ENCODE assay signal across 8 mouse cellular contexts in genomic region chr9:78587914-78588313, GRCm38 (mm10). TPM values are rescaled to one million over a fixed set of nuclear protein-coding genes. Genes with fewer than 3 reads are reported as not detected.
DNase-seq lines count a peak whose midpoint lies in the region; ATAC-seq lines count a peak whose summit lies in the region.

Slc17a5 (minus strand) TSS chr9:78588041.

- peak; percentile 96 for DNase-seq in R1 (ENCODE audit: low read depth, low spot score)
- DNase-seq in cerebellum, postnatal 25 days: peak; percentile 92 to 94
- DNase-seq in frontal cortex, postnatal 25 days (ENCODE audit: low spot score in 2 of 2): peak; percentile 76 to 86
- peak; percentile 97 for DNase-seq in hindbrain, embryonic 14.5 days (ENCODE audit: low spot score)
- DNase-seq in layer of hippocampus, postnatal 36 days: peak; percentile 88 to 89
- peak; percentile 96 for DNase-seq in lung, postnatal 36 days
- peak; percentile 96 for DNase-seq in retina, postnatal 1 day
- peak; percentile 90 to 93 for DNase-seq in urinary bladder, adult 18-20 months (ENCODE audit: low spot score in 2 of 2)

- peak within 1 kb of the TSS; percentile 55 for H3K4me3 ChIP-seq in hindbrain, embryonic 14.5 days (replicated peaks; ENCODE audit: low read length)

- WGBS in hindbrain, embryonic 14.5 days: under 1% methylated on average over 27 of the region's 27 CpGs

- 0 out of 2 replicates have a peak, but pooled peaks cover 8% of the 10 kb centered on the region for H3K36me3 ChIP-seq in hindbrain, embryonic 14.5 days (replicated peaks; ENCODE audit: control insufficient read depth, insufficient read depth)

- H3K27me3 ChIP-seq in hindbrain, embryonic 14.5 days (ENCODE audit: control insufficient read depth, insufficient read depth, low read length): no peaks in the 10 kb centered on the region

- peaks cover 7% of the 10 kb centered on the region; the same call in 1 of the 2 replicates for H3K4me1 ChIP-seq in hindbrain, embryonic 14.5 days (replicated peaks; ENCODE audit: control insufficient read depth, insufficient read depth, low read length)

- H3K9ac ChIP-seq in hindbrain, embryonic 14.5 days: peak within 1 kb of the TSS; percentile 67

- peak within 1 kb of the TSS; percentile 63 for H3K27ac ChIP-seq in hindbrain, embryonic 14.5 days

- H3K4me2 ChIP-seq in hindbrain, embryonic 14.5 days (replicated peaks): peak within 1 kb of the TSS; percentile 56

- ATAC-seq in hindbrain, embryonic 14.5 days (ENCODE audit: low FRiP score): peak; percentile 98

- no peaks in the 10 kb centered on the region for H3K9me3 ChIP-seq in hindbrain, embryonic 14.5 days (ENCODE audit: control insufficient read depth, low read length)

RNA-seq across cellular contexts. Expression of gene Slc17a5, which starts in this region (rescaled TPM):
- polyA plus RNA-seq in hindbrain, embryonic 14.5 days (2014; fragmentation: Nextera tagmentation; extraction: Ambion mirVana): 15.5 and 16.7 TPM in 2 replicates
- 10 to 100 TPM; 21.1 to 21.7 TPM for total RNA-seq in layer of hippocampus, postnatal 36 days (2021)

Comparison
In these comparisons a context has a peak if more than half of its experiments do, and no peak if none do; other contexts are left out.
1. Peak in every context shown above with its lines: DNase-seq, ATAC-seq, H3K4me3 ChIP-seq and H3K27ac ChIP-seq.